Mouse (Mus musculus) stomach, postnatal 0 days (tissue): ENCODE results near the gene Gper1. TPM values are rescaled to one million over a fixed set of nuclear protein-coding genes. Genes with fewer than 3 reads are reported as not detected.
"Not testable (repeated sequence)": the region's sequence is repeated elsewhere in the genome, so short reads cannot be mapped to it uniquely, and the experiment has no call there.

Experiments used
- ATAC-seq: fragments of 200-750 bp; cut with Nextera tagmentation; 2 replicates; pipeline ENCODE4 v1.8.0; 2017; ENCODE audit not compliant: low FRiP score, low TSS enrichment
- DNase-seq: peaks from one replicate; pipeline ENCODE4 v3.0.0-alpha.2; 2016; ENCODE audit warnings: low spot score
- H3K27ac ChIP-seq: fragments of 300-500 bp; sonication (generic); replicated peaks from 2 replicates; pipeline ENCODE4 v1.5.1; 2014; ENCODE audit warnings: mild to moderate bottlenecking, control low read depth
- H3K27me3 ChIP-seq: fragments of 300-500 bp; sonication (generic); 2 replicates; pipeline ENCODE4 v1.6.1; 2014; ENCODE audit warnings: low read length; ENCODE audit not compliant: control insufficient read depth, insufficient read depth
- H3K36me3 ChIP-seq: fragments of 300-500 bp; sonication (generic); 2 replicates; pipeline ENCODE4 v1.6.1; 2014; ENCODE audit warnings: low read length, mixed read lengths; ENCODE audit not compliant: control insufficient read depth, insufficient read depth
- H3K4me1 ChIP-seq: fragments of 300-500 bp; sonication (generic); replicated peaks from 2 replicates; pipeline ENCODE4 v1.6.1; 2014; ENCODE audit warnings: antibody characterized with exemption; ENCODE audit not compliant: control insufficient read depth, insufficient read depth
- H3K4me2 ChIP-seq: fragments of 300-500 bp; sonication (generic); replicated peaks from 2 replicates; pipeline ENCODE4 v1.6.1; 2014; ENCODE audit warnings: low read depth, mild to moderate bottlenecking, control low read depth, moderate library complexity
- H3K4me3 ChIP-seq: fragments of 300-500 bp; sonication (generic); 2 replicates; pipeline ENCODE4 v1.5.1; 2014; ENCODE audit warnings: low read depth, low read length, control low read depth
- H3K9ac ChIP-seq: fragments of 300-500 bp; sonication (generic); 2 replicates; pipeline ENCODE4 v1.6.1; 2014; ENCODE audit warnings: mild to moderate bottlenecking, low read length, control low read depth, mixed read lengths
- H3K9me3 ChIP-seq: fragments of 300-500 bp; sonication (generic); 2 replicates; pipeline ENCODE4 v1.6.1; 2016; ENCODE audit warnings: low read length; ENCODE audit not compliant: control insufficient read depth
- CTCF ChIP-seq: IDR thresholded peaks from 2 replicates; pipeline ENCODE4 v1.5.1; 2016; ENCODE audit warnings: antibody characterized with exemption, low read depth, mild to moderate bottlenecking, moderate library complexity
- EP300 ChIP-seq: optimal IDR thresholded peaks from 2 replicates; pipeline ENCODE3; 2016; ENCODE audit warnings: antibody characterized with exemption
- WGBS: fragments of 180-500 bp; shearing (Covaris S2); extraction: QIAGEN DNeasy Blood & Tissue Kit; methylation state at CpG from one replicate; pipeline ENCODE4 v1.1.7; 2014; 5-methylcytosine and 5-hydroxymethylcytosine counted together
- polyA plus RNA-seq: library from polyadenylated mRNA; unstranded; fragments of >200 nt; fragmentation: Nextera tagmentation; extraction: Ambion mirVana; gene quantifications from 2 replicates; pipeline ENCODE4 v1.2.1, GENCODE M21; 2015

Gene Gper1
- polyA plus RNA-seq, 1 experiment from 2014 or later = 2.8 TPM

GRCm38 (mm10) chr5:139388694-139389675 lies 34.0 kb upstream of the Gper1 start:
- ATAC-seq = no peak

GRCm38 (mm10) chr5:139389676-139390061 lies 33.3 kb upstream of the Gper1 start:
- WGBS = 5% methylated on average over 6 of the region's 6 CpGs
- H3K4me2 ChIP-seq = no peak overlapping the region; the same call in 1 of the 2 replicates
- ATAC-seq (peak; percentile 76), DNase-seq (peak; percentile 78)
- peak overlapping the region; percentile 41; the same call in 1 of the 2 replicates for H3K9ac ChIP-seq
- no peak overlapping the region for H3K4me3 ChIP-seq
- TF ChIP-seq EP300 = no peak
- 0 out of 2 replicates have a peak, but pooled peaks have one; percentile 2 for TF ChIP-seq CTCF
- peaks cover 9% of the 10 kb centered on the region for H3K4me1 ChIP-seq
- peak overlapping the region; percentile 82 for H3K27ac ChIP-seq
- no peaks in the 10 kb centered on the region for H3K27me3 ChIP-seq
- no peaks in the 10 kb centered on the region for H3K36me3 ChIP-seq
- H3K9me3 ChIP-seq = no peaks in the 10 kb centered on the region

More at GRCm38 (mm10) chr5:139388694-139389675, 34.0 kb upstream of the Gper1 start:
- H3K27ac ChIP-seq = peak overlapping the region; percentile 82
- no peaks in the 10 kb centered on the region for H3K36me3 ChIP-seq
- no peak overlapping the region; the same call in 1 of the 2 replicates for H3K4me2 ChIP-seq
- H3K9me3 ChIP-seq = no peaks in the 10 kb centered on the region
- TF ChIP-seq CTCF (no peak), EP300 (no peak)
- H3K27me3 ChIP-seq = no peaks in the 10 kb centered on the region
- peak overlapping the region; percentile 41; the same call in 1 of the 2 replicates for H3K9ac ChIP-seq
- WGBS = 64% methylated on average over 17 of the region's 17 CpGs
- peaks cover 9% of the 10 kb centered on the region for H3K4me1 ChIP-seq
- H3K4me3 ChIP-seq = no peak overlapping the region
- DNase-seq = no peak

GRCm38 (mm10) chr5:139390324-139391119 lies 32.4 kb upstream of the Gper1 start:
- H3K4me3 ChIP-seq, H3K9me3 ChIP-seq, H3K4me1 ChIP-seq, H3K4me2 ChIP-seq, H3K36me3 ChIP-seq, H3K9ac ChIP-seq, H3K27ac ChIP-seq, DNase-seq, ATAC-seq, H3K27me3 ChIP-seq: not testable (repeated sequence)
- whole genome bisulfite sequencing = 71% methylated on average over 5 of the region's 5 CpGs

GRCm38 (mm10) chr5:139391309-139391990 lies 31.5 kb upstream of the Gper1 start:
- H3K9me3 ChIP-seq = no peaks in the 10 kb centered on the region
- no peak for TF ChIP-seq EP300
- ATAC-seq (no peak), DNase-seq (no peak)
- no peak overlapping the region for H3K4me3 ChIP-seq
- H3K4me2 ChIP-seq = no peak overlapping the region
- H3K27me3 ChIP-seq = no peaks in the 10 kb centered on the region
- WGBS = 78% methylated on average over 11 of the region's 11 CpGs
- no peak overlapping the region for H3K27ac ChIP-seq
- H3K36me3 ChIP-seq = no peaks in the 10 kb centered on the region
- no peak overlapping the region for H3K9ac ChIP-seq
- H3K4me1 ChIP-seq = peaks cover 9% of the 10 kb centered on the region

GRCm38 (mm10) chr5:139392219-139393196 lies 30.4 kb upstream of the Gper1 start:
- Histone ChIP-seq H3K36me3 (no peaks in the 10 kb centered on the region), H3K4me3 (no peak overlapping the region), H3K27me3 (no peaks in the 10 kb centered on the region), H3K9ac (no peak overlapping the region), H3K9me3 (no peaks in the 10 kb centered on the region), H3K27ac (no peak overlapping the region), H3K4me2 (no peak overlapping the region), H3K4me1 (peaks cover 9% of the 10 kb centered on the region)
- ATAC-seq (no peak), DNase-seq (no peak)
- no peak for TF ChIP-seq EP300
- no peak for TF ChIP-seq CTCF
- 93% methylated on average over 37 of the region's 37 CpGs for WGBS
